Mouse (Mus musculus) cortical plate, adult 2 months (tissue): ENCODE results near the gene Slc25a45.

Source experiments
- CTCF ChIP-seq: fragments of 200-500 bp; IDR thresholded peaks from 2 replicates; pipeline ENCODE4 v1.5.1; 2011; ENCODE audit warnings: mild to moderate bottlenecking, control low read depth, low read length; ENCODE audit not compliant: insufficient read depth; ENCODE audit errors: extremely low read depth
- POLR2A ChIP-seq: fragments of 200-500 bp; IDR thresholded peaks from 2 replicates; pipeline ENCODE4 v1.6.1; 2011; ENCODE audit warnings: mild to moderate bottlenecking, low read length, control low read depth; ENCODE audit not compliant: insufficient read depth; ENCODE audit errors: extremely low read depth

GRCm38 (mm10) chr19:5927026-5927425, 49.4 kb downstream of the Slc25a45 start:
- TF ChIP-seq POLR2A = no peak
- no peak for TF ChIP-seq CTCF
